Mouse (Mus musculus) adrenal gland, adult (tissue): Measurements from ENCODE around the gene Mfsd12.

Experiments used
- DNase-seq, 2 experiments: peaks; one replicate each; pipeline ENCODE4 v3.0.0; 2022 to 2023; ENCODE audit warnings: low spot score in 1 of 2; ENCODE audit not compliant: inconsistent age in 2 of 2

Gene Mfsd12

GRCm38 (mm10) chr10:81413310-81414261 lies 56.3 kb downstream of the Mfsd12 start:
- peak; percentile 93 to 97 for DNase-seq

GRCm38 (mm10) chr10:81414682-81415081 lies 57.4 kb downstream of the Mfsd12 start:
- peak in 1 of 2 experiments; percentile 49 for DNase-seq

- DNase-seq: peak in 1 of 2 experiments; percentile 71
Observed at GRCm38 (mm10) chr10:81415146-81415545, 57.9 kb downstream of the Mfsd12 start.
